Mouse (Mus musculus) embryonic facial prominence, embryonic 14.5 days (tissue): ENCODE measurements around the gene Fggy. TPM values are rescaled to one million over a fixed set of nuclear protein-coding genes. Genes with fewer than 3 reads are reported as not detected.

Experiments used
- ATAC-seq: fragments of 200-750 bp; cut with Nextera tagmentation; 2 replicates; pipeline ENCODE4 v1.8.0; 2017; ENCODE audit warnings: low read depth, moderate number of reproducible peaks, moderate TSS enrichment
- DNase-seq: peaks from one replicate; pipeline ENCODE4 v3.0.0-alpha.2; 2015; ENCODE audit warnings: low spot score
- H3K27ac ChIP-seq: fragments of 300-500 bp; sonication (generic); replicated peaks from 2 replicates; pipeline ENCODE4 v1.5.1; 2014; ENCODE audit warnings: low read depth, mild to moderate bottlenecking, low read length, moderate library complexity
- H3K27me3 ChIP-seq: fragments of 300-500 bp; sonication (generic); replicated peaks from 2 replicates; pipeline ENCODE4 v1.6.1; 2014; ENCODE audit warnings: low read length; ENCODE audit not compliant: control insufficient read depth, insufficient read depth
- H3K36me3 ChIP-seq: fragments of 300-500 bp; sonication (generic); 2 replicates; pipeline ENCODE4 v1.6.1; 2014; ENCODE audit warnings: low read length, mixed read lengths; ENCODE audit not compliant: control insufficient read depth, insufficient read depth
- H3K4me1 ChIP-seq: fragments of 300-500 bp; sonication (generic); 2 replicates; pipeline ENCODE4 v1.6.1; 2014; ENCODE audit warnings: antibody characterized with exemption, low read length; ENCODE audit not compliant: control insufficient read depth, insufficient read depth
- H3K4me2 ChIP-seq: fragments of 300-500 bp; sonication (generic); 2 replicates; pipeline ENCODE4 v1.6.1; 2014; ENCODE audit warnings: low read depth, mild to moderate bottlenecking, low read length, moderate library complexity, mixed read lengths
- H3K4me3 ChIP-seq: fragments of 300-500 bp; sonication (generic); 2 replicates; pipeline ENCODE4 v1.5.1; 2014; ENCODE audit warnings: low read depth, mild to moderate bottlenecking, low read length
- H3K9ac ChIP-seq: fragments of 300-500 bp; sonication (generic); 2 replicates; pipeline ENCODE4 v1.6.1; 2014; ENCODE audit warnings: low read depth, mild to moderate bottlenecking, low read length, moderate library complexity, mixed read lengths
- H3K9me3 ChIP-seq: fragments of 300-500 bp; sonication (generic); 2 replicates; pipeline ENCODE4 v1.6.1; 2016; ENCODE audit warnings: low read length; ENCODE audit not compliant: control insufficient read depth
- WGBS: fragments of 180-500 bp; shearing (Covaris S2); extraction: QIAGEN DNeasy Blood & Tissue Kit; methylation state at CpG from one replicate; pipeline ENCODE4 v1.1.7; 2014; 5-methylcytosine and 5-hydroxymethylcytosine counted together
- polyA plus RNA-seq: library from polyadenylated mRNA; unstranded; fragments of >200 nt; fragmentation: Nextera tagmentation; extraction: Ambion mirVana; gene quantifications from 2 replicates; pipeline ENCODE4 v1.2.1, GENCODE M21; 2014

Fggy gene
- polyA plus RNA-seq, 1 experiment from 2014 or later = 8.8 TPM

- H3K27ac ChIP-seq = no peak overlapping the region
- DNase-seq (no peak), ATAC-seq (no peak)
- H3K9ac ChIP-seq = no peak overlapping the region
- H3K36me3 ChIP-seq = no peaks in the 10 kb centered on the region
- H3K4me3 ChIP-seq = no peak overlapping the region
- H3K9me3 ChIP-seq = no peaks in the 10 kb centered on the region
- no peaks in the 10 kb centered on the region for H3K27me3 ChIP-seq
- no peaks in the 10 kb centered on the region for H3K4me1 ChIP-seq
- 86% methylated on average over 6 of the region's 6 CpGs for WGBS
- H3K4me2 ChIP-seq = no peak overlapping the region
These were observed 54.1 kb downstream of the Fggy start for GRCm38 (mm10) chr4:95611390-95611789.

- 74% methylated on average over 3 of the region's 3 CpGs for WGBS
- Histone ChIP-seq H3K27me3 (no peaks in the 10 kb centered on the region), H3K4me3 (no peak overlapping the region), H3K27ac (no peak overlapping the region), H3K36me3 (no peaks in the 10 kb centered on the region), H3K9me3 (no peaks in the 10 kb centered on the region), H3K9ac (no peak overlapping the region), H3K4me1 (peaks cover 4% of the 10 kb centered on the region), H3K4me2 (no peak overlapping the region)
- DNase-seq (peak; percentile 13), ATAC-seq (no peak)
These were observed 63.7 kb downstream of the Fggy start for GRCm38 (mm10) chr4:95621046-95621445.

- H3K9ac ChIP-seq = no peak overlapping the region
- H3K4me3 ChIP-seq = no peak overlapping the region
- no peaks in the 10 kb centered on the region for H3K27me3 ChIP-seq
- ATAC-seq (no peak), DNase-seq (no peak)
- no peak overlapping the region for H3K4me2 ChIP-seq
- 71% methylated on average over 3 of the region's 3 CpGs for WGBS
- H3K27ac ChIP-seq = no peak overlapping the region
- no peaks in the 10 kb centered on the region for H3K36me3 ChIP-seq
- H3K4me1 ChIP-seq = peaks cover 4% of the 10 kb centered on the region
- H3K9me3 ChIP-seq = no peaks in the 10 kb centered on the region
These were observed 67.4 kb downstream of the Fggy start for GRCm38 (mm10) chr4:95624696-95625095.

DNA sequence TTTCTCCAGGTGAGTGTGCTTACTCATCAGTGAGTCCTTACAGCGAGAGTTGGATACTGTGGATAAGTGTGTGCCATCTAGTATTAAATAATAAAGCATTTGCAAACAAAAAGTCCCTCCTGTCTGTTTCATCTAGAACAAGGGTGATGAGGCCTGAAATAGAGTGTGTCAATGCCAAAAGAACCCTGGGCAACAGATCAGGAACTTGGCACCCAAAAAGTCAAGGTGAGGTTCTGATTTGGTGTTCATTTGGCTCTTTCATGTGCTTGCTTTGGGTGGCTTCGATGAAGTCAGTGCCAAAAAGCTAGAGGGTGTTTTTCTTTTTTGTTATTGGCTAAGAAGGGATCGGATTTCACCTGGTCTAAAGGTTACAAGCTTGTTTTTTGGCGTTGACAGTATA is 68.3 kb downstream of the Fggy start:
- H3K4me3 ChIP-seq = no peak overlapping the region
- no peak overlapping the region for H3K27ac ChIP-seq
- WGBS = 57% methylated on average over 4 of the region's 4 CpGs
- no peaks in the 10 kb centered on the region for H3K9me3 ChIP-seq
- ATAC-seq = no peak
- H3K36me3 ChIP-seq = no peaks in the 10 kb centered on the region
- H3K27me3 ChIP-seq = no peaks in the 10 kb centered on the region
- H3K4me2 ChIP-seq = no peak overlapping the region
- peaks cover 4% of the 10 kb centered on the region for H3K4me1 ChIP-seq
- DNase-seq = peak; percentile 21
- no peak overlapping the region for H3K9ac ChIP-seq

DNA sequence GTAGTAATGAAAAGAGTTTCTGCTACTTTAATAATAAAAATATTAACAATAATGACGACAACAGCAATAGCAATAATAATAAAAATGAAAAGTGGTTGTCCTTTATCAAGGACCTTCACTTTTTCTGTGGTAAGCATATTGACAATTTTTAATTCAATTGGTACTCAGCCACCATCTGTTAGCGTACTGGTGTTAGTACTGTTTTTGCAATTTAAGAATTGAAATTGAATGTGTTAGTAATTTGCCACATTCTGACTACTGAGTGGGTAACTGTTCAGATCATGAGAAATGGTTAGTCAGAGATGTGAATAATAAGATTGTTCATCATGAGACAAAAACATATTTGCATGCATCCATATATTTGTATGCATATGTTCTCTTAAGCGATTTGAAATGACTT is 68.9 kb downstream of the Fggy start:
- Histone ChIP-seq H3K9me3 (no peaks in the 10 kb centered on the region), H3K36me3 (no peaks in the 10 kb centered on the region), H3K9ac (no peak overlapping the region), H3K27ac (no peak overlapping the region), H3K4me3 (no peak overlapping the region), H3K27me3 (no peaks in the 10 kb centered on the region), H3K4me1 (peaks cover 4% of the 10 kb centered on the region), H3K4me2 (no peak overlapping the region)
- DNase-seq (no peak), ATAC-seq (no peak)
- 88% methylated on average over 3 of the region's 3 CpGs for WGBS

- Histone ChIP-seq H3K27ac (no peak overlapping the region), H3K4me1 (peaks cover 12% of the 10 kb centered on the region), H3K27me3 (no peaks in the 10 kb centered on the region), H3K9me3 (no peaks in the 10 kb centered on the region), H3K4me3 (no peak overlapping the region), H3K9ac (no peak overlapping the region), H3K4me2 (no peak overlapping the region), H3K36me3 (no peaks in the 10 kb centered on the region)
- ATAC-seq = no peak
- no peak for DNase-seq
- WGBS = 73% methylated on average over 3 of the region's 3 CpGs
These were observed 77.6 kb downstream of the Fggy start for GRCm38 (mm10) chr4:95634903-95635302.

- Histone ChIP-seq H3K27me3 (no peaks in the 10 kb centered on the region), H3K27ac (peak overlapping the region; percentile 73), H3K4me3 (no peak overlapping the region), H3K36me3 (no peaks in the 10 kb centered on the region), H3K9me3 (no peaks in the 10 kb centered on the region), H3K4me2 (0 out of 2 replicates have a peak overlapping the region, but pooled peaks have one; percentile 29), H3K4me1 (peaks cover 12% of the 10 kb centered on the region), H3K9ac (peak overlapping the region; percentile 43; the same call in 1 of the 2 replicates)
- DNase-seq = peak; percentile 91
- WGBS = 18% methylated on average over 7 of the region's 7 CpGs
- ATAC-seq = peak; percentile 82
These were observed 79.8 kb downstream of the Fggy start for GRCm38 (mm10) chr4:95636937-95637749.

- 63% methylated on average over 3 of the region's 3 CpGs for WGBS
- Histone ChIP-seq H3K4me1 (peaks cover 12% of the 10 kb centered on the region), H3K9ac (no peak overlapping the region), H3K27me3 (no peaks in the 10 kb centered on the region), H3K36me3 (no peaks in the 10 kb centered on the region), H3K27ac (peak overlapping the region; percentile 73), H3K9me3 (no peaks in the 10 kb centered on the region), H3K4me2 (no peak overlapping the region), H3K4me3 (no peak overlapping the region)
- no peak for DNase-seq
- no peak for ATAC-seq
These were observed 80.8 kb downstream of the Fggy start for GRCm38 (mm10) chr4:95638063-95638462.

GRCm38 (mm10) chr4:95640831-95641230 is 83.5 kb downstream of the Fggy start:
- DNase-seq = no peak

More at GRCm38 (mm10) chr4:95640831-95641230, 83.5 kb downstream of the Fggy start:
- H3K27ac ChIP-seq = no peak overlapping the region
- no peak overlapping the region for H3K9ac ChIP-seq
- no peak for ATAC-seq
- H3K4me3 ChIP-seq = no peak overlapping the region
- H3K27me3 ChIP-seq = no peaks in the 10 kb centered on the region
- H3K4me2 ChIP-seq = no peak overlapping the region
- no peaks in the 10 kb centered on the region for H3K36me3 ChIP-seq
- H3K9me3 ChIP-seq = no peaks in the 10 kb centered on the region
- WGBS = 79% methylated on average over 1 of the region's 1 CpGs
- peaks cover 12% of the 10 kb centered on the region for H3K4me1 ChIP-seq
